Mouse (Mus musculus): ENCODE results near the gene Nhs. TPM values are rescaled to one million over a fixed set of nuclear protein-coding genes. Genes with fewer than 3 reads are reported as not detected.
A peak's percentile ranks its signal among the peaks of the same experiment; 100 is the strongest.

Nhs gene
- polyA plus RNA-seq, 1 experiment, result 1.8 TPM

DNA sequence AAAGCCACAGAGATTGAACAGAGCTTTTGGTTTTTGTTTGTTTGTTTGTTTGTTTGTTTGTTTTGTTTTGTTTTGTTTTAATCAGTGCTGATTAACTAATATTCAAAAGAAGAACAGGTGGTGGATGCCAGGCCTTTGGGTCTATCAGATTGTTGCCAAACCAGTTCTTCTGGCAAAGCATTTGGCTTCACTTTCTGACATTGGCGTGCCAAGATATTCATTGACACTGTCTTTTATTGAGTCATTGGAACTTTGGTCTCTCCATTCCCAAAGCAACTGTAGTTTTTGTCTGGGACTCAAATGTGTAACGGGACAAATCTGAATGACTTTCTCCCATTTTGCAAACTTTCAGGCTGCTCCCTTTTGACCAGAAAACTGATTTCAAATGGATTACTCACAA is 109.9 kb downstream of the Nhs start:
- no peak overlapping the region for H3K4me3 ChIP-seq (replicated peaks; ENCODE audit: insufficient read depth, low read depth, low read length)
- no peaks in the 10 kb centered on the region for H3K27me3 ChIP-seq (ENCODE audit: control insufficient read depth, insufficient read depth, low read length)
- DNase-seq, result peak in 1 of 2 experiments; percentile 10
- no peaks in the 10 kb centered on the region for H3K4me1 ChIP-seq (ENCODE audit: control insufficient read depth, insufficient read depth, low read length)
- WGBS, result 32% methylated on average over 2 of the region's 2 CpGs
- no peak overlapping the region for H3K27ac ChIP-seq (ENCODE audit: insufficient read depth, low read length)
- TF ChIP-seq CTCF (IDR thresholded peaks at IDR 0.05; ENCODE audit: borderline replicate concordance, insufficient read depth, low read depth, low read length) (no peak), POLR2A (IDR thresholded peaks at IDR 0.05; ENCODE audit: borderline replicate concordance, insufficient read depth, low read length) (no peak)

DNA sequence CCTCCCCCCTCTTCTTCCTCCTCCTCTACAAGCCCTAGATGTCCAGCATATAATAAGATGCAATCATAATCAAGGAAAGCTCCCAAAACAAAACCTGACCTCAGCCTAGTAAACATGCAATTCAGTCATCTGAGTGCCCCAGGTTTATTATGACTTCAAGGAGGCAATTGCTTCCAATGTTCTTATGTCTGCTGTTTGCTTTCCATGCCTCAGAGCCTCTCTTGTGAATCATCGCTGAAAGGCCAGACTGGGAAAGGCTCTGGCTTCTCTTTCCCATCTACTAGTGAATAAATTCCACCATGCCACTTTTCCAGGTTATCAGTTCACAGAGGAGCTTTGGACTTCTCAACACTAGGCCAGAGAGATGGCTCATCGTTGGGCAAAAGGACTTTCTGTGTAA is 114.0 kb downstream of the Nhs start:
- no peak for DNase-seq
- TF ChIP-seq CTCF (IDR thresholded peaks at IDR 0.05; ENCODE audit: borderline replicate concordance, insufficient read depth, low read depth, low read length) (no peak), POLR2A (IDR thresholded peaks at IDR 0.05; ENCODE audit: borderline replicate concordance, insufficient read depth, low read length) (no peak)
- Histone ChIP-seq H3K27me3 (ENCODE audit: control insufficient read depth, insufficient read depth, low read length) (no peaks in the 10 kb centered on the region), H3K4me1 (ENCODE audit: control insufficient read depth, insufficient read depth, low read length) (no peaks in the 10 kb centered on the region), H3K4me3 (replicated peaks; ENCODE audit: insufficient read depth, low read depth, low read length) (no peak overlapping the region), H3K27ac (ENCODE audit: insufficient read depth, low read length) (no peak overlapping the region)
- WGBS, result 89% methylated on average over 2 of the region's 2 CpGs

DNA sequence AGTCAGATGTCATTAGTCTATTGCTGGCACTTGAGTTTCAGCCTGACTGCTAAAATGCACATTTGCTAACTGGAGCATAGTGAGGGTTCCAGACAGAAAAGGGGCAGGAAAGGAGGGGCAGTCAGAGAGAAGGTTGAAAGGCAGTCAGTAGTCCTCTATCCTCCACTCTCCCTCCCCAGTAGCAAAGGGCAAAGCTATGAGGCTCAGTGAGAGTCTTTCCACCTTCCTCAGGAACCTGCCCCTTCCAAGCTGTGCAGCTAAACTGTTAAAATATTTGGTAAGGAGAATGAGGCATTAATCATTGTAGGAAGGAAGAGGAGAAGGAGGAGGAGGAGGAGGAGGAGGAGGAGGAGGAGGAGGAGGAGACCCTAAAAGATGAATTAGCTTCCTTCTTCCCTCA is 115.4 kb downstream of the Nhs start:
- Histone ChIP-seq H3K4me3 (replicated peaks; ENCODE audit: insufficient read depth, low read depth, low read length) (no peak overlapping the region), H3K4me1 (ENCODE audit: control insufficient read depth, insufficient read depth, low read length) (no peaks in the 10 kb centered on the region), H3K27me3 (ENCODE audit: control insufficient read depth, insufficient read depth, low read length) (no peaks in the 10 kb centered on the region), H3K27ac (ENCODE audit: insufficient read depth, low read length) (no peak overlapping the region)
- DNase-seq, result no peak
- TF ChIP-seq CTCF (IDR thresholded peaks at IDR 0.05; ENCODE audit: borderline replicate concordance, insufficient read depth, low read depth, low read length) (no peak), POLR2A (IDR thresholded peaks at IDR 0.05; ENCODE audit: borderline replicate concordance, insufficient read depth, low read length) (no peak)

DNA sequence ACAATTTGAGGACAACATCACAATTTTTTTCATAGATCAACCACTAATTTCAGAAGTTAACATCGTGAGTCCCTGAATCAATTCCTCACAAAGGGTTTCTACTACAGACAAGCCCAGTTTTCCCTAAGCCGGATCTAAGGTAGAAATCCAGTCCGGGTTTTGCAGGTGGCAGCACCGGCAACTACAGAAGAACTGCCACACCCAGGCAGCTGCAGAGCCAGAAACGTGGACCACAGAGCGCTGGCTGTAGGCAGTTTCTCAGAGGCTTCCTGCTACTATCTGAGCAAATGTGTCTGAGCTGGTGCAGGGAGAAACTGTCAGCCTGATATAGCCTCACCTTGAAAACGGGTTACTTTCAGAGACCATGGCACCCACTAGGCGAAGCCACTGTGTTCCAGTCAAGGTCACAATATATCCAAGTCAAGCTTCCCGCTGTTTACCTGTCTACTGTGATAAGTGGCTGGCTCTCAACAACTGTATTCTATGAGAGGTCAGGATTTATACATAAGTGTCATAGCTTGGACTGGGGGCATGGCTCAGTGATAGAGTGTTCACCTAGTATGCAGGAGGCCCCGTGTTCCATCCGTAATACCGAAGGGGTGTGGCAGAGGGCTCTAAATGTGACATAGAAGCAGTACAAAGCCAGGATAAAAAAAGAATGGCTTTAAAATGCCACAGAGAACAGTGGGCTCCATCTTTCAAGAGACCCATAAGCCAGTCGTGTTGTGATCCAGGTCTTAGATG is 134.1 kb downstream of the Nhs start:
- Histone ChIP-seq H3K27ac (ENCODE audit: insufficient read depth, low read length) (no peak overlapping the region), H3K27me3 (ENCODE audit: control insufficient read depth, insufficient read depth, low read length) (no peaks in the 10 kb centered on the region), H3K4me1 (ENCODE audit: control insufficient read depth, insufficient read depth, low read length) (no peaks in the 10 kb centered on the region), H3K4me3 (replicated peaks; ENCODE audit: insufficient read depth, low read depth, low read length) (no peak overlapping the region)
- no peak for TF ChIP-seq POLR2A (IDR thresholded peaks at IDR 0.05; ENCODE audit: borderline replicate concordance, insufficient read depth, low read length)
- no peak for TF ChIP-seq CTCF (IDR thresholded peaks at IDR 0.05; ENCODE audit: borderline replicate concordance, insufficient read depth, low read depth, low read length)
- DNase-seq, result peak; percentile 10 to 15
- WGBS, result 40% methylated on average over 13 of the region's 13 CpGs

DNA sequence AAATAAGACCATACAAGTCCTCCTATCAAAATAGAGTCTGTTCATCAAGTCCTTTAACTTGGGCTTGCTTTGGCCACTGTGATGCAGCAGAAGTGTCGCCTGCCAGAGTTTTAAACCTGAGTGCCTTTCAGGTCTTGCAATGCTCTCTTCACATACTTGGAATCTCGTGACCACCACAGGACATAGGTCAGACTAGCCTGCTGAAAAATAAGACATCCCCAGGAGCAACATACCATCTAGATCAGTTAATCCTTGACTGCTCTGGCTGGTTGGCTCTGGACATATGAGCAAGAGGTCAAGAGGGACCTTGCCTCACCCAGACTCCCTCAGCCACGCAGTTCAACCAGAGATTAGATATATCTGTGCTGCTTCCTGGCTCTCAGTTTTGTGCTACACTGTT is 137.8 kb downstream of the Nhs start:
- Histone ChIP-seq H3K27ac (ENCODE audit: insufficient read depth, low read length) (no peak overlapping the region), H3K4me1 (ENCODE audit: control insufficient read depth, insufficient read depth, low read length) (no peaks in the 10 kb centered on the region), H3K4me3 (replicated peaks; ENCODE audit: insufficient read depth, low read depth, low read length) (no peak overlapping the region), H3K27me3 (ENCODE audit: control insufficient read depth, insufficient read depth, low read length) (no peaks in the 10 kb centered on the region)
- TF ChIP-seq CTCF (IDR thresholded peaks at IDR 0.05; ENCODE audit: borderline replicate concordance, insufficient read depth, low read depth, low read length) (no peak), POLR2A (IDR thresholded peaks at IDR 0.05; ENCODE audit: borderline replicate concordance, insufficient read depth, low read length) (no peak)
- 93% methylated on average over 3 of the region's 3 CpGs for WGBS
- no peak for DNase-seq

DNA sequence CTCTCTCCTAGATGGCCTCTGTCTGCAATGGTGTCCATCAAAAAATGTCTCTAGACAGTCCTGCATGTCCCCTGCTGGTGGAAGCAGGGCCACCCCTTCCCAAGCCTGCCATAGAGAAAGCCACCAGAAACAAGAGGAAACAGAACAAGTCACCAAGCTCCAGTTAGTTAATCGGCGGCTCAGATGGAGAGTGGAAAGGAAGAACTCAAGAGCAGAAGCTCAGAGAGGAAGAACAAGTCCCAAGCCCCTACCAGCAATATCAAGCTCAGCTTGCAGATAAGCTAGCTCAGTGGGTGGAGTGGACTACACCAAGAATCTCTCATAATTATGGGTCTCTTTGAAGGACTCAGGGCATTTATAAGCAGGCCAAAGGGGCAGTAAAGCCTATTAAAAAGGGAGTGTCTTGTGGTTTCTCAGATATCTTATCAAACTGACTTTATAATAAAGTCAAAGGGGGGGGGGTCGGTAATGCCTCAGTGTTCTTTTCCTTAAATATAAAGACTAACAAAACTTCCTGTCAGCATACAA is 139.4 kb downstream of the Nhs start:
- no peaks in the 10 kb centered on the region for H3K4me1 ChIP-seq (ENCODE audit: control insufficient read depth, insufficient read depth, low read length)
- DNase-seq, result no peak
- TF ChIP-seq CTCF (IDR thresholded peaks at IDR 0.05; ENCODE audit: borderline replicate concordance, insufficient read depth, low read depth, low read length) (no peak), POLR2A (IDR thresholded peaks at IDR 0.05; ENCODE audit: borderline replicate concordance, insufficient read depth, low read length) (no peak)
- no peaks in the 10 kb centered on the region for H3K27me3 ChIP-seq (ENCODE audit: control insufficient read depth, insufficient read depth, low read length)
- 78% methylated on average over 3 of the region's 3 CpGs for WGBS
- H3K27ac ChIP-seq (ENCODE audit: insufficient read depth, low read length), result no peak overlapping the region
- H3K4me3 ChIP-seq (replicated peaks; ENCODE audit: insufficient read depth, low read depth, low read length), result no peak overlapping the region

DNA sequence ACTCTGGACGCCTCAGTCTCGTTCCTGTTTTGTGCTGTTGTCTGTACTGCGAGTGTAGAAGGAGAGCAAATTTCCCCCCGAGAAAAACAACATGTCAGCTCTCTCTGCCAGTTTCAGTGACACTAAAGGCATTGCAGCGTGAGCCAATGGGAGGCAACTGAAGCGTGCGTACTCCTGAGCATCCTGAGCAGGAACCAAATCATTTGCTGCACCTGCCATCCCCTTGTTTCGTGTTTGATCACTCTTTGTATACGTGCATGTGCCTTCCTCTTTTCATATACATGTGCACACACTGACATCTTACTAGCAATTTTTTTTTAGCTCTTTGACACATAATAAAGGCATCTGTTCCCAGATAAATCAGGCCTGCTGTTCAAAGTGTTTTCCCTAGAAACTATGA is 142.1 kb downstream of the Nhs start:
- no peak overlapping the region for H3K4me3 ChIP-seq (replicated peaks; ENCODE audit: insufficient read depth, low read depth, low read length)
- DNase-seq, result no peak
- H3K27ac ChIP-seq (ENCODE audit: insufficient read depth, low read length), result no peak overlapping the region
- H3K4me1 ChIP-seq (ENCODE audit: control insufficient read depth, insufficient read depth, low read length), result no peaks in the 10 kb centered on the region
- no peaks in the 10 kb centered on the region for H3K27me3 ChIP-seq (ENCODE audit: control insufficient read depth, insufficient read depth, low read length)
- WGBS, result 53% methylated on average over 9 of the region's 9 CpGs
- no peak for TF ChIP-seq CTCF (IDR thresholded peaks at IDR 0.05; ENCODE audit: borderline replicate concordance, insufficient read depth, low read depth, low read length)
- no peak for TF ChIP-seq POLR2A (IDR thresholded peaks at IDR 0.05; ENCODE audit: borderline replicate concordance, insufficient read depth, low read length)

DNA sequence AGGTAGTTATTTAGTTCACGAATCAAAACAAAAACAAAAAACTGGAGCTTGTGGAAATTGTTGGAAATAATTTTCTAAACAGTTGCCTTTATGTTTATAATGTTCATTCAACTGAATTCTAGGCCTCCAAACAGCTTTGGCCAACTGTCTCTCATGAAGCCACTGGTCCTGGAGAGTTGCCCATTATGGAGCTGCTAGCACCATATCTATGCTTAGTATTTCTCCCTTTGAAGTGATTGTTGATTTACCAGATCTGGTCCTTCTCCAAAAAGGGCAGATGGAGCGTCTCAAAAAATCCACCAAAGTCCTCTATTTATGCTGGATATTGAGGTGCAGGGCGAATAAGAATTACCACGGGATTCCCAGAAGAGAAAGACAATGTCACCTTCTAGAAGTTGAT is 147.0 kb downstream of the Nhs start:
- Histone ChIP-seq H3K27me3 (ENCODE audit: control insufficient read depth, insufficient read depth, low read length) (no peaks in the 10 kb centered on the region), H3K4me3 (replicated peaks; ENCODE audit: insufficient read depth, low read depth, low read length) (no peak overlapping the region), H3K27ac (ENCODE audit: insufficient read depth, low read length) (no peak overlapping the region), H3K4me1 (ENCODE audit: control insufficient read depth, insufficient read depth, low read length) (no peaks in the 10 kb centered on the region)
- 33% methylated on average over 4 of the region's 4 CpGs for WGBS
- peak in 1 of 2 experiments; percentile 56 for DNase-seq
- no peak for TF ChIP-seq CTCF (IDR thresholded peaks at IDR 0.05; ENCODE audit: borderline replicate concordance, insufficient read depth, low read depth, low read length)
- TF ChIP-seq POLR2A (IDR thresholded peaks at IDR 0.05; ENCODE audit: borderline replicate concordance, insufficient read depth, low read length), result no peak

Data from cerebellum, adult 2 months (tissue).